In genomic region chr11:65820877-65821276, GRCm38 (mm10) we compare ENCODE assay signal across 8 mouse cellular contexts. TPM values are rescaled to one million over a fixed set of nuclear protein-coding genes. Genes with fewer than 3 reads are reported as not detected.
DNase-seq lines count a peak whose midpoint lies in the region; ATAC-seq lines count a peak whose summit lies in the region.

No protein-coding gene starts in this region.

- peaks cover 6% of the 10 kb centered on the region for H3K4me1 ChIP-seq in hindbrain, embryonic 10.5 days (replicated peaks)
- H3K4me1 ChIP-seq in hindbrain, embryonic 12.5 days = 0 out of 2 replicates have a peak, but pooled peaks cover 3% of the 10 kb centered on the region
- peaks cover 8% of the 10 kb centered on the region for H3K4me1 ChIP-seq in embryonic facial prominence, embryonic 10.5 days

- no peak overlapping the region for H3K4me2 ChIP-seq in hindbrain, embryonic 12.5 days (replicated peaks)

- no peak for ATAC-seq in hindbrain, embryonic 12.5 days (ENCODE audit: low FRiP score)

- no peaks in the 10 kb centered on the region for H3K27me3 ChIP-seq in hindbrain, embryonic 10.5 days (ENCODE audit: insufficient read depth, poor library complexity, severe bottlenecking)
- H3K27me3 ChIP-seq in hindbrain, embryonic 12.5 days = no peaks in the 10 kb centered on the region
- H3K27me3 ChIP-seq in embryonic facial prominence, embryonic 10.5 days (replicated peaks; ENCODE audit: low read depth, poor library complexity, severe bottlenecking) = no peaks in the 10 kb centered on the region

- no peak overlapping the region for H3K9ac ChIP-seq in hindbrain, embryonic 12.5 days

- 14% methylated on average over 7 of the region's 7 CpGs for WGBS in hindbrain, embryonic 10.5 days
- 15% methylated on average over 7 of the region's 7 CpGs for WGBS in hindbrain, embryonic 12.5 days
- WGBS in embryonic facial prominence, embryonic 10.5 days = 9% methylated on average over 7 of the region's 7 CpGs

- peaks cover 62% of the 10 kb centered on the region for H3K36me3 ChIP-seq in hindbrain, embryonic 10.5 days
- peaks cover 38% of the 10 kb centered on the region for H3K36me3 ChIP-seq in hindbrain, embryonic 12.5 days
- peaks cover 49% of the 10 kb centered on the region for H3K36me3 ChIP-seq in embryonic facial prominence, embryonic 10.5 days (replicated peaks)

- no peak overlapping the region for H3K4me3 ChIP-seq in hindbrain, embryonic 10.5 days
- H3K4me3 ChIP-seq in hindbrain, embryonic 12.5 days = no peak overlapping the region
- no peak overlapping the region for H3K4me3 ChIP-seq in embryonic facial prominence, embryonic 10.5 days

- peak; percentile 69 for DNase-seq in hindbrain, embryonic 10.5 days (ENCODE audit: low spot score)
- DNase-seq in embryonic facial prominence, embryonic 10.5 days (ENCODE audit: low spot score) = peak; percentile 75
- DNase-seq in heart, postnatal 4 days = peak; percentile 82
- DNase-seq in layer of hippocampus, adult 9-10 months (ENCODE audit: low spot score) = peak; percentile 47
- DNase-seq in lung, postnatal 14 days = peak; percentile 78
- peak; percentile 84 for DNase-seq in retina, postnatal 1 day
- DNase-seq in thymus, postnatal 25 days = peak; percentile 57

- H3K9me3 ChIP-seq in hindbrain, embryonic 10.5 days = no peaks in the 10 kb centered on the region
- no peaks in the 10 kb centered on the region for H3K9me3 ChIP-seq in hindbrain, embryonic 12.5 days (replicated peaks)
- no peaks in the 10 kb centered on the region for H3K9me3 ChIP-seq in embryonic facial prominence, embryonic 10.5 days

- H3K27ac ChIP-seq in hindbrain, embryonic 10.5 days = no peak overlapping the region
- no peak overlapping the region for H3K27ac ChIP-seq in hindbrain, embryonic 12.5 days
- H3K27ac ChIP-seq in embryonic facial prominence, embryonic 10.5 days (replicated peaks) = no peak overlapping the region

RNA-seq across cellular contexts. Expression of gene Zkscan6, which starts 13.9 kb away (rescaled TPM):
- 11.8 and 13.6 TPM in 2 replicates for polyA plus RNA-seq in hindbrain, embryonic 10.5 days (2016; fragmentation: Nextera tagmentation; extraction: Ambion mirVana)
- polyA plus RNA-seq in hindbrain, embryonic 12.5 days (2016; fragmentation: Nextera tagmentation; extraction: Ambion mirVana) = 16.9 and 18.4 TPM in 2 replicates
- 10.8 and 12.3 TPM in 2 replicates for polyA plus RNA-seq in embryonic facial prominence, embryonic 10.5 days (2016; fragmentation: Nextera tagmentation; extraction: Ambion mirVana)
- 1 to 10 TPM; 7.0 to 7.3 TPM for total RNA-seq in heart, postnatal 4 days (2021)

RNA-seq across cellular contexts. Expression of gene Map2k4, which starts 32.8 kb away (rescaled TPM):
- polyA plus RNA-seq in hindbrain, embryonic 10.5 days (2016; fragmentation: Nextera tagmentation; extraction: Ambion mirVana) = 57.5 and 62.8 TPM in 2 replicates
- 68.7 and 73.4 TPM in 2 replicates for polyA plus RNA-seq in hindbrain, embryonic 12.5 days (2016; fragmentation: Nextera tagmentation; extraction: Ambion mirVana)
- 66.5 and 66.9 TPM in 2 replicates for polyA plus RNA-seq in embryonic facial prominence, embryonic 10.5 days (2016; fragmentation: Nextera tagmentation; extraction: Ambion mirVana)
- total RNA-seq in heart, postnatal 4 days (2021) = 10 to 100 TPM; 59.3 to 60.8 TPM
